ENCODE assay signal across 25 mouse cellular contexts in genomic region chr2:58475578-58475977, GRCm38 (mm10). TPM values are rescaled to one million over a fixed set of nuclear protein-coding genes. Genes with fewer than 3 reads are reported as not detected.
DNase-seq lines count a peak whose midpoint lies in the region; ATAC-seq and TF ChIP-seq lines count a peak whose summit lies in the region.
"Had no signal": no experiment of that assay in that cellular context is flagged by ENCODE, and none has a peak within 500 bp of the region (broad histone marks: within the 10 kb centered on the region; RNA-seq: fewer than 3 reads in every experiment).

No protein-coding gene starts in this region.

- no peak for TF ChIP-seq CTCF in midbrain, postnatal 0 days (IDR thresholded peaks at IDR 0.05)
- TF ChIP-seq CTCF in forebrain, postnatal 0 days (IDR thresholded peaks at IDR 0.05; ENCODE audit: low read depth): no peak

- no peak overlapping the region for H3K4me3 ChIP-seq in forebrain, embryonic 11.5 days (ENCODE audit: low read depth, low read length)
- H3K4me3 ChIP-seq in forebrain, embryonic 10.5 days: no peak overlapping the region
- no peak overlapping the region for H3K4me3 ChIP-seq in midbrain, embryonic 16.5 days (ENCODE audit: low read depth, low read length)
- H3K4me3 ChIP-seq in midbrain, postnatal 0 days (ENCODE audit: low read depth, low read length): no peak overlapping the region
- H3K4me3 ChIP-seq in forebrain, postnatal 0 days (ENCODE audit: low read depth, low read length): no peak overlapping the region
- H3K4me3 ChIP-seq: embryonic facial prominence, embryonic 12.5 days; heart, embryonic 13.5 days; hindbrain, embryonic 15.5 days had no signal

- no peak overlapping the region for H3K4me2 ChIP-seq in forebrain, embryonic 11.5 days (ENCODE audit: low read depth, low read length, severe bottlenecking)
- no peak overlapping the region for H3K4me2 ChIP-seq in midbrain, embryonic 16.5 days (ENCODE audit: low read length)
- no peak overlapping the region for H3K4me2 ChIP-seq in midbrain, postnatal 0 days (ENCODE audit: low read depth, low read length, poor library complexity, severe bottlenecking)
- H3K4me2 ChIP-seq in forebrain, postnatal 0 days (ENCODE audit: low read depth): no peak overlapping the region
- H3K4me2 ChIP-seq: embryonic facial prominence, embryonic 12.5 days; heart, embryonic 13.5 days; hindbrain, embryonic 15.5 days had no signal

- DNase-seq in forebrain, embryonic 11.5 days (ENCODE audit: low spot score): no peak
- DNase-seq in forebrain, embryonic 10.5 days (ENCODE audit: extremely low spot score, low spot score): no peak
- DNase-seq in midbrain, postnatal 0 days (ENCODE audit: low spot score): no peak
- DNase-seq in forebrain, postnatal 0 days: no peak
- DNase-seq in gastrocnemius, postnatal 36 days: no peak
- no peak for DNase-seq in ovary, postnatal 14 days (ENCODE audit: low spot score)
- DNase-seq: adrenal gland, adult 8-10 months; adrenal gland, postnatal 36 days; B cell, adult 2 months; cerebellum, adult 11 months; cerebellum, adult 9-10 months; cerebellum, postnatal 25 days; heart, postnatal 36 days had no signal

- intact Hi-C loops in gastrocnemius, postnatal 36 days (cut with DNase I): loop anchor here (10.0 kb wide), 1 partner anchor 281 kb away; the partner anchor contains the start of gene Cytip

- 61% methylated on average over 8 of the region's 8 CpGs for WGBS in forebrain, embryonic 11.5 days
- WGBS in forebrain, embryonic 10.5 days: 78% methylated on average over 8 of the region's 8 CpGs
- 76% methylated on average over 8 of the region's 8 CpGs for WGBS in midbrain, embryonic 16.5 days
- WGBS in midbrain, postnatal 0 days: 73% methylated on average over 8 of the region's 8 CpGs
- 23% methylated on average over 8 of the region's 8 CpGs for WGBS in forebrain, postnatal 0 days

- peak; percentile 34; the same call in 1 of the 2 replicates for ATAC-seq in forebrain, embryonic 11.5 days (replicated peaks; ENCODE audit: low FRiP score)
- ATAC-seq in midbrain, embryonic 16.5 days: 0 out of 2 replicates have a peak, but pooled peaks have one; percentile 26
- no peak for ATAC-seq in midbrain, postnatal 0 days (ENCODE audit: low FRiP score)
- ATAC-seq in forebrain, postnatal 0 days: peak; percentile 57
- ATAC-seq: CD4-positive, CD25-positive, alpha-beta regulatory T cell, adult 4 months; intestine, embryonic 16.5 days had no signal

- no peaks in the 10 kb centered on the region for H3K9me3 ChIP-seq in forebrain, embryonic 11.5 days (ENCODE audit: control insufficient read depth, low read length)
- no peaks in the 10 kb centered on the region for H3K9me3 ChIP-seq in forebrain, embryonic 10.5 days
- no peaks in the 10 kb centered on the region for H3K9me3 ChIP-seq in midbrain, embryonic 16.5 days (replicated peaks; ENCODE audit: control insufficient read depth, low read length, poor library complexity, severe bottlenecking)
- no peaks in the 10 kb centered on the region for H3K9me3 ChIP-seq in midbrain, postnatal 0 days (ENCODE audit: low read length)
- H3K9me3 ChIP-seq in forebrain, postnatal 0 days (ENCODE audit: low read length): no peaks in the 10 kb centered on the region
- H3K9me3 ChIP-seq: embryonic facial prominence, embryonic 12.5 days; heart, embryonic 13.5 days; hindbrain, embryonic 15.5 days had no signal

- H3K36me3 ChIP-seq in forebrain, embryonic 11.5 days (ENCODE audit: control insufficient read depth, insufficient read depth, low read length): no peaks in the 10 kb centered on the region; the same call in 1 of the 2 replicates
- peaks cover 30% of the 10 kb centered on the region for H3K36me3 ChIP-seq in forebrain, embryonic 10.5 days (replicated peaks)
- no peaks in the 10 kb centered on the region; the same call in 1 of the 2 replicates for H3K36me3 ChIP-seq in midbrain, embryonic 16.5 days (ENCODE audit: control insufficient read depth, insufficient read depth, low read length)
- peaks cover 3% of the 10 kb centered on the region; the same call in 1 of the 2 replicates for H3K36me3 ChIP-seq in midbrain, postnatal 0 days (ENCODE audit: insufficient read depth, low read length)
- peaks cover 20% of the 10 kb centered on the region for H3K36me3 ChIP-seq in forebrain, postnatal 0 days (ENCODE audit: insufficient read depth)
- H3K36me3 ChIP-seq: G1E had no signal

- H3K27me3 ChIP-seq in forebrain, embryonic 11.5 days (ENCODE audit: control insufficient read depth, insufficient read depth, low read length): no peaks in the 10 kb centered on the region
- no peaks in the 10 kb centered on the region for H3K27me3 ChIP-seq in forebrain, embryonic 10.5 days (ENCODE audit: poor library complexity, severe bottlenecking)
- H3K27me3 ChIP-seq in midbrain, embryonic 16.5 days (ENCODE audit: control insufficient read depth, insufficient read depth, low read depth, low read length): no peaks in the 10 kb centered on the region
- H3K27me3 ChIP-seq in midbrain, postnatal 0 days (ENCODE audit: insufficient read depth, low read length): no peaks in the 10 kb centered on the region
- H3K27me3 ChIP-seq in forebrain, postnatal 0 days (ENCODE audit: insufficient read depth, low read length): no peaks in the 10 kb centered on the region
- H3K27me3 ChIP-seq: embryonic facial prominence, embryonic 12.5 days; heart, embryonic 13.5 days; hindbrain, embryonic 15.5 days had no signal

- H3K9ac ChIP-seq in forebrain, embryonic 11.5 days (ENCODE audit: low read length): no peak overlapping the region
- no peak overlapping the region for H3K9ac ChIP-seq in midbrain, embryonic 16.5 days (ENCODE audit: low read depth, low read length)
- no peak overlapping the region for H3K9ac ChIP-seq in midbrain, postnatal 0 days (replicated peaks; ENCODE audit: low read length, poor library complexity, severe bottlenecking)
- H3K9ac ChIP-seq in forebrain, postnatal 0 days: no peak overlapping the region
- H3K9ac ChIP-seq: embryonic facial prominence, embryonic 12.5 days; heart, embryonic 13.5 days; hindbrain, embryonic 15.5 days had no signal

- H3K4me1 ChIP-seq in forebrain, embryonic 11.5 days (replicated peaks; ENCODE audit: control insufficient read depth, insufficient read depth, low read length): no peaks in the 10 kb centered on the region; the same call in 1 of the 2 replicates
- peaks cover 16% of the 10 kb centered on the region; the same call in 1 of the 2 replicates for H3K4me1 ChIP-seq in forebrain, embryonic 10.5 days
- H3K4me1 ChIP-seq in midbrain, embryonic 16.5 days (ENCODE audit: control insufficient read depth, insufficient read depth, low read length): no peaks in the 10 kb centered on the region
- no peaks in the 10 kb centered on the region for H3K4me1 ChIP-seq in midbrain, postnatal 0 days (ENCODE audit: insufficient read depth, low read length)
- H3K4me1 ChIP-seq in forebrain, postnatal 0 days (ENCODE audit: insufficient read depth): no peaks in the 10 kb centered on the region
- H3K4me1 ChIP-seq: embryonic facial prominence, embryonic 12.5 days; hindbrain, embryonic 15.5 days had no signal

- no peak overlapping the region for H3K27ac ChIP-seq in forebrain, embryonic 11.5 days (ENCODE audit: low read depth, low read length)
- no peak overlapping the region for H3K27ac ChIP-seq in forebrain, embryonic 10.5 days
- H3K27ac ChIP-seq in midbrain, embryonic 16.5 days (ENCODE audit: low read length): no peak overlapping the region
- no peak overlapping the region for H3K27ac ChIP-seq in midbrain, postnatal 0 days (ENCODE audit: low read depth, low read length)
- no peak overlapping the region for H3K27ac ChIP-seq in forebrain, postnatal 0 days (ENCODE audit: low read depth, low read length)
- H3K27ac ChIP-seq: embryonic facial prominence, embryonic 12.5 days; heart, embryonic 13.5 days; hindbrain, embryonic 15.5 days had no signal

RNA-seq across cellular contexts. Expression of gene Gm17409, which starts 5.7 kb away (rescaled TPM):
- polyA plus RNA-seq in forebrain, embryonic 11.5 days (2014; fragmentation: Nextera tagmentation; extraction: Ambion mirVana): not detected in 2 replicates
- not detected in 2 replicates for polyA plus RNA-seq in forebrain, embryonic 10.5 days (2016; fragmentation: Nextera tagmentation; extraction: Ambion mirVana)
- polyA plus RNA-seq in midbrain, embryonic 16.5 days (2015; fragmentation: Nextera tagmentation; extraction: Ambion mirVana): not detected in 2 replicates
- not detected in 2 replicates for total RNA-seq in midbrain, postnatal 0 days (2014; rRNA removed)
- polyA plus RNA-seq in midbrain, postnatal 0 days (2015; fragmentation: Nextera tagmentation; extraction: Ambion mirVana): not detected in 2 replicates
- total RNA-seq in forebrain, postnatal 0 days (2014; rRNA removed): not detected in 2 replicates
- not detected in 2 replicates for polyA plus RNA-seq in forebrain, postnatal 0 days (2015; fragmentation: Nextera tagmentation; extraction: Ambion mirVana)
- total RNA-seq in gastrocnemius, postnatal 36 days (2021): not detected
- total RNA-seq: adrenal gland, adult 8-10 months; adrenal gland, postnatal 36 days; G1E; gastrocnemius, adult 8-10 months; heart, postnatal 36 days had no signal
- polyA plus RNA-seq: CD4-positive, CD25-positive, alpha-beta regulatory T cell, adult 4 months; cortical plate, adult 2 months; embryonic facial prominence, embryonic 12.5 days; G1E; gonadal fat pad, adult 2 months; heart, postnatal 0 days; hindbrain, embryonic 11.5 days; hindbrain, embryonic 15.5 days had no signal
